Mouse (Mus musculus) myocyte (in vitro differentiated cells): ENCODE results near the gene Mfsd11. TPM values are rescaled to one million over a fixed set of nuclear protein-coding genes. Genes with fewer than 3 reads are reported as not detected.

Source experiments
- H3K27me3 ChIP-seq: one replicate; pipeline ENCODE4 v1.6.1; 2011; ENCODE audit not compliant: control insufficient read depth, insufficient read depth, insufficient read length
- H3K36me3 ChIP-seq: one replicate; pipeline ENCODE4 v1.6.1; 2011; ENCODE audit not compliant: control insufficient read depth, insufficient read depth
- H3K4me2 ChIP-seq: one replicate; pipeline ENCODE4 v1.6.1; 2011; ENCODE audit warnings: low read depth, control low read depth
- H3K4me3 ChIP-seq: one replicate; pipeline ENCODE4 v1.5.1; 2011; ENCODE audit warnings: mild to moderate bottlenecking, control low read depth, moderate library complexity
- H3K79me2 ChIP-seq: one replicate; pipeline ENCODE4 v1.6.1; 2011; ENCODE audit not compliant: control insufficient read depth, insufficient read depth
- H3ac ChIP-seq: one replicate; pipeline ENCODE4 v1.6.1; 2011; ENCODE audit not compliant: control insufficient read depth, insufficient read length
- CEBPB ChIP-seq: IDR thresholded peaks from 2 replicates; pipeline ENCODE4 v1.6.1; 2011; ENCODE audit warnings: mild to moderate bottlenecking, moderate library complexity; ENCODE audit not compliant: poor library complexity, insufficient read depth, severe bottlenecking
- E2F4 ChIP-seq: IDR thresholded peaks from one replicate; pipeline ENCODE4 v1.6.1; 2011; ENCODE audit warnings: mild to moderate bottlenecking, control low read depth, moderate library complexity; ENCODE audit not compliant: insufficient read depth
- MAX ChIP-seq: IDR thresholded peaks from one replicate; pipeline ENCODE4 v1.6.1; 2011; ENCODE audit warnings: low read depth, mild to moderate bottlenecking, control low read depth
- MYOD1 ChIP-seq, 3 experiments: IDR thresholded peaks; one replicate each; pipeline ENCODE4 v1.6.1; 2011; ENCODE audit warnings: control low read depth in 2 of 3, low read depth in 2 of 3, mild to moderate bottlenecking in 2 of 3, moderate library complexity in 1 of 3; ENCODE audit not compliant: insufficient read length in 2 of 3, control insufficient read depth in 1 of 3
- MYOG ChIP-seq, 3 experiments: IDR thresholded peaks; one replicate each; pipeline ENCODE4 v1.6.1; 2011; ENCODE audit warnings: control low read depth in 2 of 3, low read depth in 2 of 3, mild to moderate bottlenecking in 2 of 3; ENCODE audit not compliant: insufficient read length in 2 of 3, control insufficient read depth in 1 of 3, insufficient read depth in 1 of 3
- POLR2A ChIP-seq: IDR thresholded peaks from one replicate; pipeline ENCODE4 v1.6.1; 2011; ENCODE audit warnings: low read depth, mild to moderate bottlenecking, control low read depth, moderate library complexity; ENCODE audit not compliant: insufficient read length
- POLR2AphosphoS2 ChIP-seq: IDR thresholded peaks from one replicate; pipeline ENCODE4 v1.6.1; 2011; ENCODE audit warnings: low read depth, control low read depth; ENCODE audit not compliant: insufficient read length
- REST ChIP-seq: IDR thresholded peaks from one replicate; pipeline ENCODE4 v1.6.1; 2011; ENCODE audit warnings: mild to moderate bottlenecking, control low read depth, moderate library complexity; ENCODE audit not compliant: insufficient read depth, insufficient read length
- SRF ChIP-seq: IDR thresholded peaks from one replicate; pipeline ENCODE4 v1.6.1; 2011; ENCODE audit warnings: low read depth; ENCODE audit not compliant: control insufficient read depth, insufficient read length
- TCF12 ChIP-seq: IDR thresholded peaks from one replicate; pipeline ENCODE4 v1.6.1; 2011; ENCODE audit warnings: mild to moderate bottlenecking, control low read depth; ENCODE audit not compliant: poor library complexity, insufficient read depth, severe bottlenecking
- TCF3 ChIP-seq: IDR thresholded peaks from one replicate; pipeline ENCODE4 v1.6.1; 2011; ENCODE audit warnings: low read depth, control low read depth; ENCODE audit not compliant: insufficient read length
- USF1 ChIP-seq: IDR thresholded peaks from one replicate; pipeline ENCODE4 v1.6.1; 2011; ENCODE audit warnings: low read depth, mild to moderate bottlenecking, control low read depth, moderate library complexity
- polyA plus RNA-seq: library from polyadenylated mRNA; unstranded; fragments of >200 nt; fragmentation: generic; extraction: Trizol; gene quantifications from one replicate; pipeline ENCODE4 v1.2.1, GENCODE M21; 2012; ENCODE audit warnings: missing spikeins

Mfsd11 gene
- polyA plus RNA-seq, 1 experiment: 40.0 TPM

GRCm38 (mm10) chr11:116836283-116836682 is 16.0 kb upstream of the Mfsd11 start:
- H3ac ChIP-seq: no peak overlapping the region
- H3K4me2 ChIP-seq: no peak overlapping the region
- peaks cover 53% of the 10 kb centered on the region for H3K36me3 ChIP-seq
- H3K4me3 ChIP-seq: no peak overlapping the region
- no peaks in the 10 kb centered on the region for H3K27me3 ChIP-seq
- TF ChIP-seq MYOG (IDR thresholded peaks at IDR 0.05; ENCODE audit: control insufficient read depth in 1 of 3, insufficient read depth in 1 of 3, insufficient read length in 2 of 3, low read depth in 2 of 3): peak in 2 of 3 experiments; percentile 30 to 49
- TF ChIP-seq POLR2AphosphoS2: no peak
- TF ChIP-seq MYOD1 (IDR thresholded peaks at IDR 0.05; ENCODE audit: control insufficient read depth in 1 of 3, insufficient read length in 2 of 3, low read depth in 2 of 3): peak in 2 of 3 experiments; percentile 4 to 55
- H3K79me2 ChIP-seq: peaks cover 32% of the 10 kb centered on the region

DNA sequence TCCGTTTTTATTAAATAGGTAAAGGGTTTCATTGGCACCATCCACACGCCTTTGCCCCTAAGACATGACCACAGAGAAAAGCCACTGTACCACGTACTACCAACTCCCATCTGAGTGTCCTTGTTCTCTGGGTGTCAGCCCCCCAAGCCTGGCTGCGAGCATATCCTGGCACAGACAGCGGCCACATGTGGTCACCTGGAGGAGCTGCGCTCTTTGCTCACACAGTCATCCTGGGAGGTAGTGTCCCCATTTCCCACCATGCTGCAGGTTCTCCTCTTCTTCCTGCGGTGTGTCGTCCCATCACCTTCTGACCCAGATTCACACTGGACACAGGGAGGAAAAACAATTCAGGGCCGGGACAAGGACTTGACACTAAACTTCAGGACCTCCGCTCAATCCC is 14.8 kb upstream of the Mfsd11 start:
- H3ac ChIP-seq: no peak overlapping the region
- H3K4me3 ChIP-seq: no peak overlapping the region
- no peak for TF ChIP-seq MYOD1 (IDR thresholded peaks at IDR 0.05; ENCODE audit: control insufficient read depth in 1 of 3, insufficient read length in 2 of 3, low read depth in 2 of 3)
- TF ChIP-seq TCF3: no peak
- no peak for TF ChIP-seq POLR2A
- no peak for TF ChIP-seq MYOG (IDR thresholded peaks at IDR 0.05; ENCODE audit: control insufficient read depth in 1 of 3, insufficient read depth in 1 of 3, insufficient read length in 2 of 3, low read depth in 2 of 3)
- no peak for TF ChIP-seq SRF
- TF ChIP-seq REST: no peak
- TF ChIP-seq TCF12: no peak
- TF ChIP-seq POLR2AphosphoS2: no peak
- no peak for TF ChIP-seq MAX
- TF ChIP-seq E2F4: no peak
- no peak for TF ChIP-seq CEBPB
- no peak for TF ChIP-seq USF1
- no peak overlapping the region for H3K4me2 ChIP-seq
- H3K36me3 ChIP-seq: peaks cover 58% of the 10 kb centered on the region
- no peaks in the 10 kb centered on the region for H3K27me3 ChIP-seq
- peaks cover 44% of the 10 kb centered on the region for H3K79me2 ChIP-seq

GRCm38 (mm10) chr11:116838936-116839335 is 13.3 kb upstream of the Mfsd11 start:
- Histone ChIP-seq H3K79me2 (peaks cover 47% of the 10 kb centered on the region), H3ac (no peak overlapping the region), H3K27me3 (no peaks in the 10 kb centered on the region), H3K36me3 (peaks cover 49% of the 10 kb centered on the region), H3K4me3 (no peak overlapping the region), H3K4me2 (no peak overlapping the region)
- TF ChIP-seq MYOG (IDR thresholded peaks at IDR 0.05; ENCODE audit: control insufficient read depth in 1 of 3, insufficient read depth in 1 of 3, insufficient read length in 2 of 3, low read depth in 2 of 3) (peak in 2 of 3 experiments; percentile 22 to 32), MYOD1 (IDR thresholded peaks at IDR 0.05; ENCODE audit: control insufficient read depth in 1 of 3, insufficient read length in 2 of 3, low read depth in 2 of 3) (peak in 1 of 3 experiments; percentile 34), USF1 (no peak)

DNA sequence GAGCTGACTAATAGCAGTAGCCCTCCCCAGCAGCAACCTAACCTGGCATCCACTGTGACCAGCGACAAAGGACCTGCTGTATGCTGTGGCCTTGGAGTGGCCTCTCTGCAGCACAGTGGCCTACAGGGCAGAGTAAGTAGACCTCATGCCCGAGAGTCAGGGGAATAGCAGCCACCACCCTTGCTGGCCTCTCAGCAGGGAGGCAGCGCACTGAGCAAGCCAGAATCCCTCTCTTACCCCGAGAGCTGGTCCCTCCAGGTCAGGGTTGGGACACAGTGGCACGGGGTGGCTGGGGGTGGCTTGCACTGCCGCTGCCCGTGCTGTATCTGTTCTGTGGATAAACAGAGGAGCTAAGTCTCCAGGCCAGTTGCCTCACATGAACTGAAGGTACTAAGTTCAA is 12.6 kb upstream of the Mfsd11 start:
- Histone ChIP-seq H3K4me2 (peak overlapping the region; percentile 98), H3ac (no peak overlapping the region), H3K36me3 (peaks cover 48% of the 10 kb centered on the region), H3K27me3 (no peaks in the 10 kb centered on the region), H3K4me3 (no peak overlapping the region), H3K79me2 (peaks cover 53% of the 10 kb centered on the region)
- TF ChIP-seq REST: no peak
- TF ChIP-seq MYOD1 (IDR thresholded peaks at IDR 0.05; ENCODE audit: control insufficient read depth in 1 of 3, insufficient read length in 2 of 3, low read depth in 2 of 3): no peak
- TF ChIP-seq TCF12: no peak
- TF ChIP-seq MYOG (IDR thresholded peaks at IDR 0.05; ENCODE audit: control insufficient read depth in 1 of 3, insufficient read depth in 1 of 3, insufficient read length in 2 of 3, low read depth in 2 of 3): no peak

GRCm38 (mm10) chr11:116840748-116841147 is 11.5 kb upstream of the Mfsd11 start:
- TF ChIP-seq MYOG (IDR thresholded peaks at IDR 0.05; ENCODE audit: control insufficient read depth in 1 of 3, insufficient read depth in 1 of 3, insufficient read length in 2 of 3, low read depth in 2 of 3) (no peak), CEBPB (no peak), REST (no peak), POLR2A (no peak), TCF12 (no peak), MYOD1 (IDR thresholded peaks at IDR 0.05; ENCODE audit: control insufficient read depth in 1 of 3, insufficient read length in 2 of 3, low read depth in 2 of 3) (no peak), SRF (no peak), POLR2AphosphoS2 (no peak), USF1 (no peak), TCF3 (no peak), E2F4 (no peak)
- Histone ChIP-seq H3K36me3 (peaks cover 42% of the 10 kb centered on the region), H3K4me3 (peak overlapping the region; percentile 93), H3K27me3 (no peaks in the 10 kb centered on the region), H3K4me2 (peak overlapping the region; percentile 98), H3K79me2 (peaks cover 56% of the 10 kb centered on the region), H3ac (no peak overlapping the region)
